Mouse (Mus musculus) Muller cell, postnatal 12 days (primary cell): ENCODE measurements around the gene Hoxd12.

Experiments
- DNase-seq: peaks from one replicate; pipeline ENCODE4 v3.0.0-alpha.2; 2015; ENCODE audit errors: inconsistent ontology term

The Hoxd12 gene

DNA sequence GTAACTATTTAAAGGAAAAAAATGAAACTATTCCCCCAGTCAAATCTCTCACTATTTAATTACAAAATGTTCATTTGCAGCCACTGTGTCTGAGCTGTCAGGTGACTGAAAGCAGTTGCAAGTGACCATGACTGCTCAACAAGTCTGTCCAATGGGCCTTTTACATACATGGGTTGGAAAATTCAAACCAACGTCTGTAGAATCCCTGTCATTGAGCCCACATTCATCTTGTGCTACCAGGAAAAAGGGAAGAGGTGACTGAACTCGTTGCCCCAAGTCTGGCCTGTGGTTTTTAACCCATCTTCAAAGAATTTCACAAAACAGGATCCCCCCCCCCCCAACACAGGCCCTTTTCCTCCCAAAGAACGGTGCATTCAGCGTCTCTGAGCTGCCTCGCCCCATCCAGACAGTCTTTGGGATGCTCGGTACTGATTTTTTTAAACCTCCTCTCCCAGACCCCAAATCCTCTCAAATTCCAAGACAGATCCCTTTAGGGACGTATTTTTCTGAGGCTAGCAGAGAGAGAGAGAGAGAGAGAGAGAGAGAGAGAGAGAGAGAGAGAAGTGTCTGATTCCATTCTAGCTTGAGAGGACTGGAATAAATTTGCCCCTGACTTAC lies 21.1 kb downstream of the Hoxd12 start:
- DNase-seq, result no peak

DNA sequence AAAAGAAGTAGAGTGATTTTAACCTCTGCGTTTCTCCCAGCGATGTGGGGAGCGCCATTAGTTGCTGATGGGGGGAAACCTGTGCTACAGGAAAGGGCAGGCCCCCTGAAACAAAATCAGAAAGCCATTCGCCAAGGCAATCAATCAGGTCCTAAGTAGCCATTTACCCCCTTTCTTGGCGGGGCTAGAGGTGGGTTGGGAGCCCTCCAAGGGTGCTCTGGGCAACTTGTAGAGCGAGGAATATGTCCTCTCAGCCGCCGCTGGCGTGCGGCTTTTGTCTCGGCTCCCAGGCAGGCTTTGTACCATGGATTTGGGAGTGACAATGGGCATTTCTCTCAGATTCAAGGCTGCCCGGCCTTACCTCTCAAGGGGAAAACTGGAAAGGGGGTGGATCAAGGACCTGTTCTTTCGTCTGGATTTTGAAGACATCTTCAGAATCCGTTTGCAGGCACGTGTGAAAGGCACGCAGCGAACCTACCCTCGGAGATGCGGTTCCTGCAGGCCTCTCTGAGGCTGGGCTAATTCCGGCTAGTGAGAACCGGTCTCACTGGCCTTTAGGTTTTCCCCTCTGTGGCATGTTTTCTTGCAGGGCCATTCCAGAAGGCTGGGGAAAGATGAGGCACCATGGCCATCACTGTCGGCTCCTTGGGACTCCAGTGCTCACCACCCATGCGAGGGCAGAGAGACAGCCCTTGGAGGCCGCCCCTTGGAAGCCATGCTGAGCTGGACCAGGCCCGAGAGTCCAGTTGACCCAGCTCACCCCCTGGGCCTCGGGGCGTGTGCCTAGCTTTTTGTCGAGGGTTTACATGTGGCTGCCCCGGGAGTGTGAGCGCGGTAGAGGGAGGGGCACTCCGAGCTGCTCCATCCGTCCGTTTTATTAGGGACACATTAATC lies 21.9 kb downstream of the Hoxd12 start:
- no peak for DNase-seq

DNA sequence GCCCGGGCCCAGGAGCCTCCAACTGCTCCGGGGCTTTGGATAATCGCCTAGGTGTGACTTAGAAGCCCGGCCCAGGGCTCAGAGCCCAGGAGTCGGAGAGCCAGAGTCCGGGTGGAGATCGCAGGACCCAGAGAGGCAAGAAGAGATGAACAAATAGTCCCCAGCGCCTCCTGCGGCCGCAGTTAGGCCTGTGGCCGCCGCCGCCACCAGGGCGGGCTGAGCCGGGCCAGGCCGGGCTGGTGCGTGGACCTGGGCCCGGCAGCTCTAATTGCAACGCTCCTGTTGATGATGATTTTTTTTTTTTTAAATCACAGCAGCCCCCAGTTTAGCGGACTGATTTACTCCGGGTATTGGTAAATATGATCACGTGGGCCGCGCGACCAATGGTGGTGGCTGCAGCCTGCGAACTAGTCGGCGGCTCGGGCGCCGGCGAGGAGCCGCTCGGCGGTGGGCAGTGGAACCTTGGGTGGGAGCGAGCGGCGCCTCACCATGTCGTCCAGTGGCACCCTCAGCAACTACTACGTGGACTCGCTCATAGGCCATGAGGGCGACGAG lies 22.8 kb downstream of the Hoxd12 start, which contains the start of gene Hoxd9:
Gene Hoxd9 (plus strand): TSS at position 161 of the 555 bp plus-strand sequence.
- DNase-seq, result no peak

DNA sequence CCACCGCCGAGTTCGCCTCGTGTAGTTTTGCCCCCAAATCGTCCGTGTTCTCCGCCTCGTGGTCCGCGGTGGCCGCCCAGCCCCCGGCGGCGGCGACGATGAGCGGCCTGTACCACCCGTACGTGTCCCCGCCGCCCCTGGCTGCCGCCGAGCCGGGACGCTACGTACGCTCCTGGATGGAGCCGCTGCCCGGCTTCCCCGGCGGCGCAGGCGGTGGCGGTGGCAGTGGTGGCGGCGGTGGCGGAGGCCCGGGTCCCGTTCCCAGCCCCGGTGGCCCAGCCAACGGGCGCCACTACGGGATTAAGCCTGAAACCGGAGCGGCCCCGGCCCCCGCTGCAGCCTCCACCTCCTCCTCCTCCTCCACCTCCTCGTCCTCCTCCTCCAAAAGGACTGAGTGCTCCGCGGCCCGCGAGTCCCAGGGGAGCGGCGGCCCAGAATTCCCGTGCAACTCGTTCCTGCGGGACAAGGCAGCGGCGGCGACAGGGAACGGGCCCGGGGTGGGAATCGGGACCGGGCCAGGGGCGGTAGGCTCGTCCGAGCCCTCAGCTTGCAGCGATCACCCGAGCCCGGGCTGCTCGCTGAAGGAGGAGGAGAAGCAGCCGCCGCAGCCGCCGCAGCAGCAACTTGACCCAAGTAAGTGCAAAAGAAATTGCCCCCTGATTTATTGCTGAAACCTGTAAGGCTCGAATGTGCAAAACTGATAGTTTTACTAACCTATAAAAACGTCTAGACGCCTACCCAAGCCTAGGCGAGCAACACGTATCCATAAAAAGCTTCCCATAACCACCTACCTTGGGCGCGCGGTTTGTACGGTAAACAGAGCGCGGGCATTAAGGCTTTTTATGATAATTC lies 23.6 kb downstream of the Hoxd12 start:
- DNase-seq, result no peak

DNA sequence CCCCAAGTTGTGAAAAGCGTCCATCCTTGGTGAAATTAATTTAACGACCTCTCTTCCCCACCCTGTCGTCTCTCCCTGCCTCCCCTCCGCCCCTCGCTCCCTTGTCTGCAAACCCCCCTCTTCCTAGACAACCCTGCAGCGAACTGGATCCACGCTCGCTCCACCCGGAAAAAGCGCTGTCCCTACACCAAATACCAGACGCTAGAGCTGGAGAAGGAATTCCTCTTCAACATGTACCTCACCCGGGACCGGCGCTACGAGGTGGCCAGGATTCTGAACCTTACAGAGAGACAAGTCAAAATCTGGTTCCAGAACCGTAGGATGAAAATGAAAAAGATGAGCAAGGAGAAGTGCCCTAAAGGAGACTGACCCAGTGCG lies 24.2 kb downstream of the Hoxd12 start:
- no peak for DNase-seq

DNA sequence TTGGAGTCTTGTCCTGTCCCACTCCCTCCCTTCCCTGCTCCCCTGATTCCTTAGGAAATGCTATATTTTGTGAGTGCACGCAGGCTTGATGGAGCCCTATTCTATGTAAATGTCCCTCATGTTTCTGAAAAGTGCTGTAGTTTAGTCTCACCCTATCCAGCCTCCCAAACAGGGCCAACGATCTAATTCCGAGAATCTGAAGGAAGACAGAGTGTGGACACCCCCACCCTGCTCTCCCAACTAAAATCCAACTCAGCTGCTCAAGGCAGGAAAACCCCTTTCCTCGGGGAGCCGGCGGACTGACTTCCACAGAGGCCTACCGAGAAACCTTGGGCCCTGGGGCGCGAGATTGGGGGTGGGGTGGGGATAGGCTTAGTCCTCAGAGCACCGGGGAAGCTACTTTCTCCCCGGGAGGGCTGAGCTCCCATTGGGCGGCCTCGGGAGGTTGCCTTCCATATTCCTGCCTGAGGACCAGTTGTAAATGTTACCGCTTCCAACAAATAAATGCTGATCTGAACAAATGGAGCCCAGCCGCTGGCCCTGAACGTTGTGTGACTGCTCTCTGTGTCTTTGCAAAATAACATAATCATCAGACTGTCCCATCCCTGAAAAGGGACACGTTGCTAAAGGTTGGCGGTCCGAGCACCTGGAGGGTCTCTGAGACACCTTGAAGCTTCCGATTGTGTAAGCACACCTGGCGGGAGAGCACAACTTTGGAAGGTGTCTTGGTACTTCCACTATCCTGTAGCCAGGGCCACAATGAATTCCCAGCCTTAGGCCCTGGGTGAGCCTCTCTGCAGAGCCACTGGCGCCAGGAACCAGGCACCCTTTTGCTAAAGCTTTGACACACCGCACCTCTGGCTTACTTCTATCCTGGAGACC lies 25.1 kb downstream of the Hoxd12 start:
- no peak for DNase-seq

DNA sequence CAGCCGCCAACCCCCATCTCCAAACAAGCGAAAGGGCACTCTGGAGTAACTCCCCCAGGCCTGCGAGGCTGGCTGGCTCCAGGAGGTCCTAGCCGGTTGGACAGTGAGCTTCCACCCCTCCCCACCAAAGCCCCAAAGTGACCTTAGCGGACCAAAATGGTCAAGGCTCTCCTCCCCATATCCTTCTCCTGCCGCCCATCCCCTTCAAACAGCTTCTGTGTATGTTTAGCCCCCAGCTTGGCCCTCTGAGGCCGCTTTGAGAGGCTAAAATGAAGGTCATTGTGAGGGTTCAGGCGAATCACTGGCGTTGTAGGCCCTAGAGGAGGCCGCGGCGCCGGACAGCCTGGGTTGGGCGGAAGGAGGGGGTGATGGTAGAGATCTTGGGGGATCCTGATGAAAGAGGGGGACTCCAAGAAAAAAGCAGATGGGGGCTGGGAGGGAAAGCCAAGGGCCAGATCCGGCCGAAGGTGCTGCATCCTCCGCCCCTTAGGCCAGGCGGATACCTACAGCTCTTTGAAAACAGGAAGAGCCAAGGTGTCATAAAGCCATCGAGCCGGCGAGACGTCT lies 25.8 kb downstream of the Hoxd12 start:
- no peak for DNase-seq

DNA sequence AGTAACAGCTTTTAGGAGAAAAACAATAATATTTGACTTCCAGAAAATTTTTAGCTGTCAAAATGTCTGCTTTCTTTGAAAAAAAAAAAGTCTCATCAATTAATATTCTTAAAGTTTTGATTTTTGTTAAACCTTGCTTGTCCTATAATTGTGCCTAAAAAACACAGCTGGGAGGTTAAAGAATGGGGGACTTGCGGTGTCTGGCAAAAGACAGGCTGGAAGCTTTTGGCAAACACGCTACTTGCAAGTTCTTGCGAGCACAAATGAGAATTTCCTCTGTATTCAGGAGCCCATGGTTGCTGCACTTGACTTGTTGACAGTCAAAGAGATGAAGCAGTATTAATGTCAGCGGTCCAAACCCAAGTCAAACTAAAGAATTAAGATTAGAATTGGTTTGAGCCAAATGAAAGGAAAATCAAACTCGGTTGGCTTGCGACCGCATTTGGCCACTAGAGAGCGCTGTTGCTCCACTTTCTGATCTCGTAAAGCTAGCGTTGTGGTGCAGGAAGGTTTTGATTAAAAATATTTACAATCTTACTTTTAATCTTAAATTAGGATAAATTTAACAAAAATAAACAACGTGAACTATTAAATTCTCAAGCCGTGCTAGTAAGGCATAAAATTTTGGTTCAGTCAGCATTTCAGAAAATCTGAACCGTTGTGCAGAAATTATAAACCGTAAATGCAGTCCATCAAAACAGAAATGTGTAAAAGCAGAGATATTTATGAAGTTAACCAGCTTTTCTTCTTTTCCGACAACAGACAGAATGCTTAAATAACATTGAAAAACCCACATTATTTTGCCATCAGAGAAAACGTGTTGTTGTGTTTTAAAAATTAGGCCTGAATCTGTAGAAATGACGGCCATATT lies 27.4 kb downstream of the Hoxd12 start:
- no peak for DNase-seq

DNA sequence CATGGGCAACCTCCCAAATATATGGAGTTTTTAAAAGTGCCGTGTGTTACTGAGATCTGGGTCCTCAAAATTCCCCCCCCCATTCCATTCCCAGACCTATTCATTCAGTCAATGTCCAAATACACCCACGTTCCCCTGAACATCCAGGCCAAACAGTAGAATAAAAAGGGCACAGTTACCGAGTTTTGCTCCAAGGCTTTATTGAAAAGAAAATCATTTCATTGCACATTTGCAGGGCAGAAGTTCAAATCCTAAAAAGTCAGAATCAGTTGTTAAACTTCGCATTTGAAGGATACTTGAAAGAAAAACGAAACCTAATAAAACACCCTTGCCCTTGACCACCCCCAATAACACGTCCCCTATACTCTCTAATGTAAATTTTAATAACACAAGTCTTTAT lies 28.0 kb downstream of the Hoxd12 start:
- DNase-seq, result no peak

DNA sequence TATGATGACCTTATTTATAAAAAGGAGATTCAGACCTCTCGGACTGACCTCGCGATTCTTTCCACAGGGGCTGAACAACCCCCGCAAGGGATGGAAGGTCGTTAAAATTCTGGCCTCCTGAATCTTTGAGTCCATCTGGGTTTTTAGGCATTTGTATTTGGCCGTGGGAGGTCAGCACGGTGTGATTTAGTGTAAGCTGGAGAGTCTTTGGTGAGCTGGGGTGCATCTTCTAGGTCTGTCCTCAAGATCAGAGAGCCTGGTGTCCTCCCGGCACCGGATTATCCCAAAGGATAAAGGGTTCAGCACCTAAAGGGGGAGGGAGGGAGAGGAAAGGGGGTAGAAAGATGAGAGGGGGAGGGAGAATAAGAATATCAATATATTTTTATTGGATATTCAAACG lies 28.5 kb downstream of the Hoxd12 start:
- no peak for DNase-seq

DNA sequence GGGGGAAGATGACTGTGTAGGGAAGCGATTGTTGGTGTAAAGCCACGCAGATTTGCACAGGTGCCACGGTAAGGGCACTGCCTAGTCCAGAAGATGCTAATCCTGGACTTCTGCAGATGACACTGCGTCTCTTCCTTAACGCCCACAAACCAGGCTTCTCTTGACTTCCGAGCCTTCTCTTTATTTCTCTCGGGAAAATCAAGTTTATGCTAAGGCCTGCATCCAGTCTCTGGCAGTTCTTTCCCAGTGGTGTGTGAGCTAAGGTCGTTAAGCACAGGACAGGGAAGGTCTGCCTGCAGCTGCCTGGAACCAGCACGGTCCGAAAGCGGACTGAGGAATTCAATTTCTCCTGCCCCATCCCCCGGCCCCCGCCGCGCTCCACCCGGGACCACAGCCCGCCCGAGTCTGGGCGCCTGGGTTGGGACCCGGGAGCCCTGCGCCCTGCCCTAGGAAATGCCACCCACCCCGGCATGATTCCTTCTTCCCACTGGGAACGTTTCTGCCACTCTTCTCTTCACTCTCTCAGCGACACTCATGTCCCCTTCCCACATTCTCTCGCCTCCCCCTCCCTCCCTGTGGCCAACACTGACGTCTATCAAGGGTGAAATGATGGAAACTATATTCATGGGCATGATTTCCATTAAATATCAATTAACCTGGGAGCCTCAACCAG lies 29.0 kb downstream of the Hoxd12 start:
- DNase-seq, result no peak

DNA sequence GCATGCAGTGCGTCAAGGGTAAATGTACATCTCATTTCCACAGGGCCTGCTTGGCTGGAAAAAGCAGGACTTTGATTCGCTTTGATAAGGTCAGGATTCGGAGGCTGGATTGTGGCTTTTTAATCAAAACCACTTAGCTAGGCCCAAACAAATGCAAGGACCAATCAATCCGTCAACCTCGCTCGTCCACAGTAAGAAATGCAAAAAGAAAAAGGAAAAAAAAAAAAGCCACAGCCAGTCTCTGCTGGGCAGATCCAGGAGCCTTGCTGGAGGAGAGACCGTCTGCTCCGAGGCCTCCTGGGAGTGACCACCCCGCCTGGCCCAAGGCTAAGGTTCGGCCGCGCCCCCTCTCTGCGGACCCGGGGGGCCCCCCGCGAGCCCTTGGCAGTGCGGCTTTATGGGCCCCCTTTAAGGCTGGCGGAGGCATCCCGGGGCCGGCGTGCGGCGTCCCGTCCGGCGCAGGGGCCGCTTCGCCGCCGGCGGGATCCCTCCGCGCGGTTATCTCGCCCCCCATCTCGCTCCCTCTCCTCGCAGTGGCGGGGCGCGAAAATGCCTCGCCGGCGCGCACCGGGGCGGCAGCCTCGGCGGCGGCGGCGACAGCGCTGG lies 29.7 kb downstream of the Hoxd12 start, which contains the start of gene Hoxd8:
Gene Hoxd8 (plus strand): TSS at position 223 of the 606 bp plus-strand sequence.
- DNase-seq, result no peak

DNA sequence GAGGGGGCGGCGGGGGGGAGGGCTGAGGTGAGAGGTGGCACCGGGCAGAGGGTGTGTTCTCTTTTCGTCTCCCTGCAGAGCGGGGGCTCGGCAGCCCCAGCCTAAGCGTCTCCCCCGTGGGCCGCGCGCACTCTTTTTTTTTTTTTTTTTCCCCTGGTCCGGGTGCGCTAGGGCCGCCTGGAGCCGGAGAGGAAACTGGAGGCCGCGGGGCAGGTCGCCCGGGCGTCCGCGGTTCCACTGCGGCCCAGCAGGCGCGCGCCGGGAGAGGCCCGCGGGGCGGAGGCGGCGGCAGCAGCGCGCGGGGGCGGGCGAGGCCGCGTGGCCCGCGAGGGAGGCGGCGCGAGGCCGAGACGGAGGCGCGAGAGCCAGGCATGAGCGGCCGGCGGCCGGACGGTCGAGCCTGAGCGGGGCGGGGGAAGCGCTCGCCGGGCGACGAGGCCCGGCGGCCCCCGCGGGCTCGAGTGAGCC lies 30.2 kb downstream of the Hoxd12 start:
- DNase-seq, result no peak

DNA sequence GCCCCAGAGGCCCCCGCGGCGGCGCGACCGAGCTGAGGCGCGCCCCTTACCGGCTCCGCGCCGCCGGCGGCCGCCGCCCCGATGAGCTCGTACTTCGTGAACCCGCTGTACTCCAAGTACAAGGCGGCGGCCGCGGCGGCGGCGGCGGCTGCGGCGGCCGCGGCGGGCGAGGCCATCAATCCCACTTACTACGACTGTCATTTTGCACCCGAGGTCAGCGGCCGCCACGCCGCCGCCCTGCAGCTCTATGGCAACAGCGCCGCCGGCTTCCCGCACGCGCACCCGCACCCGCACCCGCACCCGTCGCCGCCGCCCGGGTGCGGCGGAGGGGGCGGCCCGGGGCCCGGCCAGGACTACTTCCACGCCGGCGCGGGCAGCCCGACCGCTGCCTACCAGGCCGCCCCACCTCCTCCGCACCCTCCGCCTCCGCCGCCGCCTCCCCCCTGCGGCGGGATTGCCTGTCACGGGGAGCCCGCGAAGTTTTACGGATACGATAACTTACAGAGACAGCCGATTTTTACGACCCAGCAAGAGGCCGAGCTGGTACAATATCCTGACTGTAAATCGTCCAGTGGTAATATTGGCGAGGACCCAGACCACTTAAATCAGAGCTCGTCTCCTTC lies 30.8 kb downstream of the Hoxd12 start:
- no peak for DNase-seq

DNA sequence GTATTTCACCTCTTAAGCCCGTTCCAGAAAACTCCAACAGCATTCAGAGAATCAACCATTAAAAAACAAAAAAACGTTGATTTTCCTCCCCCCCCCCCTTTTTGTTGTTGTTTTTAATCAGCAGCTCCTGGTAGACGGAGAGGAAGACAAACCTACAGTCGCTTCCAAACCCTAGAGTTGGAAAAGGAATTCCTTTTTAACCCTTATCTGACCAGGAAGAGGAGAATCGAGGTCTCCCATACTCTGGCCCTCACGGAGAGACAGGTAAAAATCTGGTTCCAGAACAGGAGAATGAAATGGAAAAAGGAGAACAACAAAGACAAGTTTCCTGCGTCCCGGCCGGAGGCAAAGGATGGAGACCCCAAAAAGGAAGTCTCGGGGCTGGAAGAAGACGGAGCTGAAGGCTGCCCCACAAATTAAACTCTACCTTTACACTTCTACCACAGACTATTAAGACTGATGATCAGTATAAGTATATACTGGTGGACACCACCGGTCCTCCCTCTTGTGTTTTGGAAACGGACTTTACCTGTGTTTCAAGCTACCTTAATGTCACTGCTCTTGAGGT lies 31.7 kb downstream of the Hoxd12 start:
- DNase-seq, result no peak

DNA sequence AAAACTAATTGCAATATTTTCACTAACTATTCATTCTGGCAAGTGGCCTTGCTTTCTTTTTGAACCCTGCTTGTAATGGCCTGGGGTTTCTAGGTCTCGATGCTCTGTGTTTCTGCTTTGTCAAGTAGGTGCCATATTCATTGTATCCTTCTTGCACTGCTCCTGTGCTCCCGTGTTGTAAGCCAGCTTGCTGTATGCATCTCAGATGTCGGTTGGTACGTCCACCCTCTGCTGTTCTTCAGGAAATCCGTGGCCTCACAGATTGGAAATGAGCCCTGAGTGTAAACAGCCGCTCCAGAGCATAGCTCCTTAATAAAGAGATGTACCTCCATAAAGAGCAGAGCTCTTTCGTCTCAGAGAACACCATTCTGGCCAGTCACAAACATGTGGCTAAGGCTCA lies 32.8 kb downstream of the Hoxd12 start:
- no peak for DNase-seq

DNA sequence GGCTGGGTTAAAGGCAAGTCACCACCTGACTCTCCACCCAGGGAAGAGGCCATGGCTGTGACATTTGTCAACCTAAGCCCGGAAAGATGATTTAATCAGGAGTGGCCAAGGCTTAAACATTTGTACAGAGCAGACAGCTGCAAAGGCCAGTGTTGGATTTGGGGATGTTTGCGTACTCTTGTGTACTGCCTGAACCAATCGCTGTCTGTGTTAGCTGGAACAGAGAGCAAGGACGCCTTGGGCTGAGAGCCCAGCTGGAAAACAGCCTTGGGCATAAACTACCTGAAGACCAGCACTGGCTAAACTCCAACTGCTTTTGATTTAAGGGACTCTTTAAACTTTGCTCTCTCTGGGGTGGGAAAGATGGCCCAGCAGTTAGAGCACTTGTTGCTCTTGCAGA lies 33.9 kb downstream of the Hoxd12 start:
- no peak for DNase-seq
